Mouse (Mus musculus) testis, adult 2 months (tissue): ENCODE data around the gene Smarca4.

Experiments used
- CTCF ChIP-seq: fragments of 200-500 bp; IDR thresholded peaks from 2 replicates; pipeline ENCODE4 v1.5.1; 2012; ENCODE audit warnings: low read depth, mild to moderate bottlenecking, inconsistent platforms, low read length, moderate library complexity; ENCODE audit not compliant: control insufficient read depth, insufficient read depth, insufficient replicate concordance
- POLR2A ChIP-seq: fragments of 200-500 bp; IDR thresholded peaks from 2 replicates; pipeline ENCODE4 v1.6.1; 2012; ENCODE audit warnings: low read depth, mild to moderate bottlenecking, inconsistent platforms, low read length, moderate library complexity; ENCODE audit not compliant: control insufficient read depth

- TF ChIP-seq CTCF (no peak), POLR2A (no peak)
Measured at GRCm38 (mm10) chr9:21614864-21615616, 929 bp upstream of the Smarca4 start.
